Mouse (Mus musculus) heart, embryonic 16.5 days (tissue): ENCODE data around the gene Lrrc39. TPM values are rescaled to one million over a fixed set of nuclear protein-coding genes. Genes with fewer than 3 reads are reported as not detected.
A peak's percentile ranks its signal among the peaks of the same experiment; 100 is the strongest.

Experiments
- ATAC-seq: fragments of 200-750 bp; cut with Nextera tagmentation; replicated peaks from 2 replicates; pipeline ENCODE4 v1.8.0; 2017; ENCODE audit warnings: moderate number of reproducible peaks; ENCODE audit not compliant: insufficient read depth, low FRiP score; ENCODE audit errors: extremely low read depth
- H3K27ac ChIP-seq: fragments of 300-500 bp; sonication (generic); 2 replicates; pipeline ENCODE4 v1.5.1; 2014; ENCODE audit warnings: mild to moderate bottlenecking, low read length, control low read depth, moderate library complexity
- H3K27me3 ChIP-seq: fragments of 300-500 bp; sonication (generic); 2 replicates; pipeline ENCODE4 v1.6.1; 2014; ENCODE audit warnings: low read length, mixed read lengths; ENCODE audit not compliant: control insufficient read depth, insufficient read depth
- H3K36me3 ChIP-seq: fragments of 300-500 bp; sonication (generic); 2 replicates; pipeline ENCODE4 v1.6.1; 2014; ENCODE audit not compliant: control insufficient read depth, insufficient read depth
- H3K4me1 ChIP-seq: fragments of 300-500 bp; sonication (generic); 2 replicates; pipeline ENCODE4 v1.6.1; 2014; ENCODE audit warnings: low read length, mixed read lengths; ENCODE audit not compliant: control insufficient read depth, insufficient read depth
- H3K4me2 ChIP-seq: fragments of 300-500 bp; sonication (generic); 2 replicates; pipeline ENCODE4 v1.6.1; 2014; ENCODE audit warnings: low read depth, mild to moderate bottlenecking, control low read depth, low read length
- H3K4me3 ChIP-seq: fragments of 300-500 bp; sonication (generic); 2 replicates; pipeline ENCODE4 v1.5.1; 2014; ENCODE audit warnings: mild to moderate bottlenecking, control low read depth, low read length
- H3K9ac ChIP-seq: fragments of 300-500 bp; sonication (generic); 2 replicates; pipeline ENCODE4 v1.6.1; 2014; ENCODE audit warnings: low read length, control low read depth
- H3K9me3 ChIP-seq: fragments of 300-500 bp; sonication (generic); replicated peaks from 2 replicates; pipeline ENCODE4 v1.6.1; 2016; ENCODE audit warnings: low read length; ENCODE audit not compliant: control insufficient read depth
- WGBS: fragments of 180-500 bp; shearing (Covaris S2); extraction: QIAGEN DNeasy Blood & Tissue Kit; methylation state at CpG from one replicate; pipeline ENCODE4 v1.1.7; 2014; 5-methylcytosine and 5-hydroxymethylcytosine counted together
- polyA plus RNA-seq: library from polyadenylated mRNA; unstranded; fragments of >200 nt; fragmentation: Nextera tagmentation; extraction: Ambion mirVana; gene quantifications from 2 replicates; pipeline ENCODE4 v1.2.1, GENCODE M21; 2015

The Lrrc39 gene
- polyA plus RNA-seq, 1 experiment from 2014 or later: 37.1 TPM

DNA sequence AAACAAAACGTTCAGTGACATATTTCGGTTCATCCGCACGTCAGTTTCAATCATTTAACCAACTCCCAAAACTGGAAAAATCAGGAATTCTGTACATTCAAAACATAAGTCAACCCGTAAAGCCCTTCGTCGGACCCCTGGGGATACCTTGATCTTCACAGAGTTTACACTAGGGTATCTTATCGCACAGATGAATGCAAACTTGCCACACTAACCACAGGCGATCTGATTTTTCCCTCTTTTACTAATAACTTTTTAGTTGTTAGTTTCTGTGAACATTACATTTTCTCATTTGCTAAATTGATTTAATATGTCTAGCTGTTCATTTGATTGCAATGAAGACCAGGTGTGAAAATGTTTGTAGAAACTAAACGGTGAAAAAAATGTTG, 32.8 kb downstream of the Lrrc39 start:
- Histone ChIP-seq H3K36me3 (peaks cover 9% of the 10 kb centered on the region), H3K27me3 (no peaks in the 10 kb centered on the region), H3K4me1 (peaks cover 6% of the 10 kb centered on the region), H3K4me3 (peak overlapping the region; percentile 98), H3K9me3 (no peaks in the 10 kb centered on the region), H3K9ac (peak overlapping the region; percentile 84), H3K4me2 (peak overlapping the region; percentile 81), H3K27ac (no peak overlapping the region)
- WGBS: 5% methylated on average over 10 of the region's 10 CpGs
- ATAC-seq: no peak

DNA sequence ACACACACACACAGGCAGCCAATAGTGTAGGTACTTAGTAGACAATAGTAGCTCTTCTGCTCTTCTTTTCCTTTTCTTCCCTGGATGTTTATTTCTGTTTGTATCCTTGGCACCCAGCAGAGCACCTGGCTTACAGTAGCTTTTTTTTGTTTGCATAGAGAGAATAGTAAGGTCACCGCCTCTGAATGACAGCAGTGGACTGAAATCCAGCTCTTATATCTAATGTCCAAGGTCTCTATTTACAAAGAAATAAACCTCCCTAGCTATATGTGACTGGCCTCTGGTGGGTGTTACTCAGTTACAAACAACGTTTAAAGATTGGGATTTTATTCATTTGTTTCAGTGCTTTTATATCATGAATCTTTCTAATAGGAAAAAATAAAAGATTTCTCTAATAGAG, 36.9 kb downstream of the Lrrc39 start:
- Histone ChIP-seq H3K9ac (no peak overlapping the region), H3K27ac (no peak overlapping the region), H3K4me2 (no peak overlapping the region), H3K36me3 (no peaks in the 10 kb centered on the region), H3K4me1 (peaks cover 6% of the 10 kb centered on the region), H3K9me3 (no peaks in the 10 kb centered on the region), H3K4me3 (no peak overlapping the region), H3K27me3 (no peaks in the 10 kb centered on the region)
- no peak for ATAC-seq
- WGBS: 77% methylated on average over 2 of the region's 2 CpGs

DNA sequence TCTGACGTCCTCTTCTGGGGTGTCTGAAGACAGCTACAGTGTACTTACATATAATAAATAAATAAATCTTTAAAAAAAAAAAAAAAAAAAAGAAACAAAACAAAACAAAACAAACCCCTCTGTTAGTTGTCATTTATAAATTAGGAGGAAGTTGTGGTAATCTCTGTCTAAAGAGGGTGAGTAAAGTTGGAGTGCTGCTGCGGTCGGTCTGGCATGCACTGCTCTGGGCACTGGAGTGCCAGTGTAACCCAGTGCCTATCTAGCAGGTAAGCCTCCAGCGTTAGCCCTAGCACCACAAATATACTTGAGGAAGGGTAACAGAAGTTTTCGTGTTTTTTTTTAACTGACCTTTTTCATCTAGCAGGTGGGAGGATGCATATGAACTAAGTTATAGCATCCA, 38.2 kb downstream of the Lrrc39 start:
- Histone ChIP-seq H3K4me2 (no peak overlapping the region), H3K4me1 (peaks cover 1% of the 10 kb centered on the region), H3K36me3 (peaks cover under 1% of the 10 kb centered on the region), H3K27ac (no peak overlapping the region), H3K9me3 (no peaks in the 10 kb centered on the region), H3K4me3 (no peak overlapping the region), H3K27me3 (no peaks in the 10 kb centered on the region), H3K9ac (no peak overlapping the region)
- ATAC-seq: no peak
- WGBS: 87% methylated on average over 5 of the region's 5 CpGs

DNA sequence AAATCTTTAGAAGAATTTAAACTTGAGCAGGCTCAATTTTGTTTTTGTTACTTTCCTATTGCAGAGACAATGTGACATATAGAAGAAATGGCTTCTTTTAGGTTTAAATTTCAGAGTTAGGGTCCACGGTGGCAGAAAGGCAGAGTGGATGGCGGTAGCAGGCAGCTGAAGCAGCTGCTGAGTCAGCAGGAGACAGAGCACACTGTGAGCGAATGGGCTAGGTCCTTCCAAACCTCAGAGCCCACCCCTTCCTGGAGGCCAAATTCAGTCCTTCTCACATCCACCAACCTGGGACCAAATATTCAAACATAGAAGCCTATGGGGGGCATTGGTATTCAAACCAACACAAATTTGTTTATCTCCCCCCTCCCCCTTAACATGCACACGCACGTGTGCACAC, 39.0 kb downstream of the Lrrc39 start:
- Histone ChIP-seq H3K4me3 (no peak overlapping the region), H3K4me1 (no peaks in the 10 kb centered on the region), H3K27ac (no peak overlapping the region), H3K27me3 (no peaks in the 10 kb centered on the region), H3K36me3 (peaks cover 3% of the 10 kb centered on the region), H3K4me2 (no peak overlapping the region), H3K9ac (no peak overlapping the region), H3K9me3 (no peaks in the 10 kb centered on the region)
- 93% methylated on average over 5 of the region's 5 CpGs for WGBS
- ATAC-seq: no peak

GRCm38 (mm10) chr3:116604570-116604969, 41.8 kb downstream of the Lrrc39 start:
- Histone ChIP-seq H3K27ac (no peak overlapping the region), H3K36me3 (peaks cover 8% of the 10 kb centered on the region), H3K9me3 (no peaks in the 10 kb centered on the region), H3K27me3 (no peaks in the 10 kb centered on the region), H3K4me3 (no peak overlapping the region), H3K4me1 (no peaks in the 10 kb centered on the region), H3K9ac (no peak overlapping the region), H3K4me2 (no peak overlapping the region)
- ATAC-seq: no peak
- 66% methylated on average over 9 of the region's 9 CpGs for WGBS

GRCm38 (mm10) chr3:116614295-116614892, 51.6 kb downstream of the Lrrc39 start, which contains the start of gene Trmt13:
Gene Trmt13, minus strand, starts transcription at chr3:116614587.
- Histone ChIP-seq H3K27me3 (no peaks in the 10 kb centered on the region), H3K4me3 (no peak within 1 kb of the TSS), H3K9ac (no peak within 1 kb of the TSS), H3K27ac (no peak within 1 kb of the TSS), H3K4me2 (no peak within 1 kb of the TSS), H3K9me3 (no peaks in the 10 kb centered on the region), H3K36me3 (peaks cover 36% of the 10 kb centered on the region), H3K4me1 (no peaks in the 10 kb centered on the region)
- 72% methylated on average over 10 of the region's 10 CpGs for WGBS
- ATAC-seq: no peak

GRCm38 (mm10) chr3:116615318-116616068, 52.7 kb downstream of the Lrrc39 start:
- no peak for ATAC-seq
- Histone ChIP-seq H3K36me3 (peaks cover 33% of the 10 kb centered on the region), H3K9ac (no peak overlapping the region), H3K4me1 (no peaks in the 10 kb centered on the region), H3K27ac (no peak overlapping the region), H3K9me3 (no peaks in the 10 kb centered on the region), H3K4me2 (no peak overlapping the region), H3K4me3 (no peak overlapping the region), H3K27me3 (no peaks in the 10 kb centered on the region)
- WGBS: 79% methylated on average over 8 of the region's 8 CpGs

GRCm38 (mm10) chr3:116618855-116619254, 56.1 kb downstream of the Lrrc39 start:
- peaks cover 34% of the 10 kb centered on the region for H3K36me3 ChIP-seq
- H3K27ac ChIP-seq: no peak overlapping the region
- no peak overlapping the region for H3K9ac ChIP-seq
- ATAC-seq: no peak
- no peak overlapping the region for H3K4me3 ChIP-seq
- WGBS: 75% methylated on average over 6 of the region's 6 CpGs
- no peaks in the 10 kb centered on the region for H3K4me1 ChIP-seq
- no peaks in the 10 kb centered on the region for H3K27me3 ChIP-seq
- H3K9me3 ChIP-seq: no peaks in the 10 kb centered on the region
- no peak overlapping the region for H3K4me2 ChIP-seq

GRCm38 (mm10) chr3:116620636-116621370, 58.0 kb downstream of the Lrrc39 start:
- WGBS: 90% methylated on average over 7 of the region's 7 CpGs
- Histone ChIP-seq H3K4me1 (no peaks in the 10 kb centered on the region), H3K36me3 (peaks cover 22% of the 10 kb centered on the region), H3K4me2 (no peak overlapping the region), H3K9ac (no peak overlapping the region), H3K27ac (no peak overlapping the region), H3K4me3 (no peak overlapping the region), H3K9me3 (no peaks in the 10 kb centered on the region), H3K27me3 (no peaks in the 10 kb centered on the region)
- no peak for ATAC-seq
